Comparison of ENCODE assay signal across 9 mouse cellular contexts in the genomic region with DNA sequence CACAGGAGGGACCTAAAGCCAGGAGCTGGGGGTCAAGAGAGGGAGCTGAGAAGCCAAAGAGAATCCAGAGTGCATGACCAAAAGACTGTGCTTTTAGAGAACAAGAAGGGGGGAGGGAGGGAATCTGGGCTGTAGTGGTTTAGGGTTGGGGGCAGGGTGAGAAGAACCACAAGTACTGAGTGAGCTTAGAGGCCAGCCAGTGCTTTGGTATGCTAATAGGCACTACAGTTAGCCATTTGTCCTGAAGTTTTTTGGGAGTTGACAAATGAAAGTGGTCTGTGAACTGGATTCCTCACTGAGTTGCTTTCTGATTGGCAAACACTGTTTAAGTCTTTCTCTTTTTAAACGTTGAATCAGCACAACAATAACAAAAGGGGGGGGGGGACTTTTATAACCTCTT.
A peak's percentile ranks its signal among the peaks of the same experiment; 100 is the strongest.
DNase-seq lines count a peak whose midpoint lies in the region; ATAC-seq and TF ChIP-seq lines count a peak whose summit lies in the region.
"Had no signal": no experiment of that assay in that cellular context is flagged by ENCODE, and none has a peak within 500 bp of the region (broad histone marks: within the 10 kb centered on the region; RNA-seq: fewer than 3 reads in every experiment).

No protein-coding gene starts in this region.

- H3K27me3 ChIP-seq in neural tube, embryonic 11.5 days (ENCODE audit: control insufficient read depth, insufficient read depth, low read length): no peaks in the 10 kb centered on the region
- H3K27me3 ChIP-seq in forebrain, embryonic 14.5 days (replicated peaks; ENCODE audit: control insufficient read depth, insufficient read depth, low read length): no peaks in the 10 kb centered on the region
- H3K27me3 ChIP-seq in lung, postnatal 0 days (replicated peaks; ENCODE audit: insufficient read depth, low read length): no peaks in the 10 kb centered on the region
- H3K27me3 ChIP-seq: liver, embryonic 13.5 days had no signal

- H3K9me3 ChIP-seq in neural tube, embryonic 11.5 days (ENCODE audit: control insufficient read depth, low read length): no peaks in the 10 kb centered on the region
- no peaks in the 10 kb centered on the region for H3K9me3 ChIP-seq in forebrain, embryonic 14.5 days (replicated peaks; ENCODE audit: control insufficient read depth, low read length)
- H3K9me3 ChIP-seq in lung, postnatal 0 days (ENCODE audit: low read length): no peaks in the 10 kb centered on the region
- H3K9me3 ChIP-seq: liver, embryonic 13.5 days had no signal

- no peak overlapping the region for H3K4me2 ChIP-seq in neural tube, embryonic 11.5 days (ENCODE audit: low read depth)
- no peak overlapping the region for H3K4me2 ChIP-seq in forebrain, embryonic 14.5 days (ENCODE audit: low read length)
- no peak overlapping the region for H3K4me2 ChIP-seq in lung, postnatal 0 days (replicated peaks; ENCODE audit: low read depth, low read length)
- H3K4me2 ChIP-seq: liver, embryonic 13.5 days had no signal

- DNase-seq in neural tube, embryonic 11.5 days (ENCODE audit: low spot score): no peak
- DNase-seq in neural tube, embryonic 10.5 days (ENCODE audit: extremely low spot score, low spot score): no peak
- peak; percentile 51 for DNase-seq in forebrain, embryonic 14.5 days (ENCODE audit: low spot score)
- peak; percentile 84 for DNase-seq in lung, postnatal 0 days (ENCODE audit: low spot score)
- DNase-seq in heart, postnatal 10 days: no peak
- DNase-seq in heart, postnatal 36 days: no peak
- no peak for DNase-seq in cerebellum, adult 9-10 months
- DNase-seq: liver, embryonic 13.5 days had no signal

- TF ChIP-seq CTCF in lung, postnatal 0 days (IDR thresholded peaks at IDR 0.05): no peak

- no peak overlapping the region for H3K4me3 ChIP-seq in neural tube, embryonic 11.5 days (ENCODE audit: low read depth, low read length)
- no peak overlapping the region for H3K4me3 ChIP-seq in forebrain, embryonic 14.5 days (ENCODE audit: low read depth, low read length)
- no peak overlapping the region for H3K4me3 ChIP-seq in lung, postnatal 0 days (ENCODE audit: low read depth, low read length)
- H3K4me3 ChIP-seq: liver, embryonic 13.5 days had no signal

- no peaks in the 10 kb centered on the region for H3K36me3 ChIP-seq in neural tube, embryonic 11.5 days (ENCODE audit: control insufficient read depth, insufficient read depth, low read length)
- no peaks in the 10 kb centered on the region for H3K36me3 ChIP-seq in forebrain, embryonic 14.5 days (ENCODE audit: control insufficient read depth, insufficient read depth, low read length)
- H3K36me3 ChIP-seq in lung, postnatal 0 days (ENCODE audit: insufficient read depth, low read length): no peaks in the 10 kb centered on the region
- H3K36me3 ChIP-seq: liver, embryonic 13.5 days had no signal

- H3K9ac ChIP-seq in neural tube, embryonic 11.5 days (ENCODE audit: low read length): no peak overlapping the region
- no peak overlapping the region for H3K9ac ChIP-seq in forebrain, embryonic 14.5 days (ENCODE audit: low read length)
- no peak overlapping the region for H3K9ac ChIP-seq in lung, postnatal 0 days (replicated peaks; ENCODE audit: low read depth)
- H3K9ac ChIP-seq: liver, embryonic 13.5 days had no signal

- peak; percentile 83 for ATAC-seq in neural tube, embryonic 11.5 days (ENCODE audit: insufficient read depth, low FRiP score, low TSS enrichment)
- peak; percentile 85 for ATAC-seq in forebrain, embryonic 14.5 days
- peak; percentile 88 for ATAC-seq in lung, postnatal 0 days
- ATAC-seq in monocyte, adult 5-6 weeks (replicated peaks; ENCODE audit: insufficient number of reproducible peaks, low FRiP score, low TSS enrichment, poor library complexity, severe bottlenecking): no peak

- intact Hi-C loops in heart, postnatal 10 days (cut with DNase I): no loop called here
- intact Hi-C loops in heart, postnatal 36 days (cut with DNase I): no loop called here

- TF ChIP-seq EP300 in lung, postnatal 0 days (IDR thresholded peaks at IDR 0.05): peak; percentile 52; the same call in 1 of the 2 replicates

- 0% methylated on average over 1 of the region's 1 CpGs for WGBS in neural tube, embryonic 11.5 days
- 0% methylated on average over 1 of the region's 1 CpGs for WGBS in forebrain, embryonic 14.5 days
- WGBS in lung, postnatal 0 days: 0% methylated on average over 1 of the region's 1 CpGs

- H3K27ac ChIP-seq in neural tube, embryonic 11.5 days (ENCODE audit: low read depth, low read length): no peak overlapping the region
- no peak overlapping the region for H3K27ac ChIP-seq in forebrain, embryonic 14.5 days (ENCODE audit: low read depth, low read length)
- peak overlapping the region; percentile 21 for H3K27ac ChIP-seq in lung, postnatal 0 days (ENCODE audit: low read length)
- H3K27ac ChIP-seq: liver, embryonic 13.5 days had no signal

- no peaks in the 10 kb centered on the region; the same call in 1 of the 2 replicates for H3K4me1 ChIP-seq in neural tube, embryonic 11.5 days (ENCODE audit: control insufficient read depth, insufficient read depth, low read length)
- H3K4me1 ChIP-seq in forebrain, embryonic 14.5 days (ENCODE audit: control insufficient read depth, insufficient read depth, low read length): no peaks in the 10 kb centered on the region
- H3K4me1 ChIP-seq in lung, postnatal 0 days (ENCODE audit: insufficient read depth, low read depth, low read length): peaks cover 19% of the 10 kb centered on the region

Comparison
In these comparisons a context has a peak if more than half of its experiments do, and no peak if none do; other contexts are left out.
1. DNase-seq: peak in forebrain, embryonic 14.5 days (single experiment) and lung, postnatal 0 days (single experiment); none in neural tube, embryonic 11.5 days (single experiment), neural tube, embryonic 10.5 days (single experiment), heart, postnatal 10 days (0 of 2), heart, postnatal 36 days (0 of 2) and cerebellum, adult 9-10 months (single experiment).